Mouse (Mus musculus): ENCODE results near the gene Smchd1. TPM values are rescaled to one million over a fixed set of nuclear protein-coding genes. Genes with fewer than 3 reads are reported as not detected.
A peak's percentile ranks its signal among the peaks of the same experiment; 100 is the strongest.
"Not testable (repeated sequence)": the region's sequence is repeated elsewhere in the genome, so short reads cannot be mapped to it uniquely, and the experiment has no call there.

Gene Smchd1
- polyA plus RNA-seq, 1 experiment, result 27.5 TPM

DNA sequence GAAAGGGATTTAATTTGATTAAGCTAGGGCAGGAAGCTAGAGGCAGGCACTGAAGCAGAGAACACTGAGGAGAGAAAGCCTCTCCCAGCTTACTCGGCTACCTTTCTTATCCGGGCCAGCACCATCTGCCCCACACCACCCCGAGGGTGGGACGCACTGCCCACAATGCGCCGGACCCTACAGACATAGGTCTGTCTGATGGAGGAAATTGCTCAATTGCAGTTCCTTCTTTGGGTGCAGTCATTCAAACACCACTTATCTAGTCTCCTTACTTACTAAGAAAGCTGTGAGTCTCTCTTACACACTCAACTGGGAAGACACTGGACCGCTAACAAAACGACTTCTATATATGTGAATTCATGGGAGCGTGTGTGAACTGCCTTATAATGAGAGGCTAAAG lies 137.6 kb downstream of the Smchd1 start:
- TF ChIP-seq CTCF (IDR thresholded peaks at IDR 0.05; ENCODE audit: control insufficient read depth, insufficient read depth, low read length) (no peak), POLR2A (IDR thresholded peaks at IDR 0.05; ENCODE audit: borderline replicate concordance, control insufficient read depth, low read depth, low read length) (no peak)
- 35% methylated on average over 9 of the region's 9 CpGs for WGBS
- no peaks in the 10 kb centered on the region; the same call in 1 of the 2 replicates for H3K4me1 ChIP-seq (ENCODE audit: control insufficient read depth, insufficient read depth, low read length)
- no peak overlapping the region for H3K27ac ChIP-seq (ENCODE audit: control insufficient read depth, insufficient read depth, low read depth, low read length, poor library complexity)
- H3K4me3 ChIP-seq (replicated peaks; ENCODE audit: control insufficient read depth, low read depth, low read length), result no peak overlapping the region

DNA sequence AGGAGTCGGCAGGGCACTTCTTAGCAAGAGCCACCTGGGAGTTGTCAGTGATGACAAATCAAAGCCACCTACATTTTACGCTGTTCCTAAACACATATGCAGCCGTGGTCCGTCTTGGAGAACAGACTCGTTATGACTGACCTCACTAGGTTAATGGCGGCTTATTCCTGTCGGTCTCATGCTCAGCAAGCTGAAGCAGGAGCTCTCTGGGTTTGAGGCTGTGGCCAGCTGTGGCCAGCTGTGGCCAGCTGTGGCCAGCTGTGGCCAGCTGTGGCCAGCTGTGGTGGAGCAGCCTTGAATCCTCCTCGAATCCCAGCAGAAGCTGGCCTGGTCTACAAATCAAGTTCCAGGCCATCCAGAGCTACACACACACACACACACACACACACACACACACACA lies 138.7 kb downstream of the Smchd1 start:
- Histone ChIP-seq H3K27ac (ENCODE audit: control insufficient read depth, insufficient read depth, low read depth, low read length, poor library complexity) (no peak overlapping the region), H3K4me1 (ENCODE audit: control insufficient read depth, insufficient read depth, low read length) (no peaks in the 10 kb centered on the region; the same call in 1 of the 2 replicates), H3K4me3 (replicated peaks; ENCODE audit: control insufficient read depth, low read depth, low read length) (no peak overlapping the region)
- WGBS, result 80% methylated on average over 8 of the region's 8 CpGs
- TF ChIP-seq CTCF (IDR thresholded peaks at IDR 0.05; ENCODE audit: control insufficient read depth, insufficient read depth, low read length), result no peak
- no peak for TF ChIP-seq POLR2A (IDR thresholded peaks at IDR 0.05; ENCODE audit: borderline replicate concordance, control insufficient read depth, low read depth, low read length)

DNA sequence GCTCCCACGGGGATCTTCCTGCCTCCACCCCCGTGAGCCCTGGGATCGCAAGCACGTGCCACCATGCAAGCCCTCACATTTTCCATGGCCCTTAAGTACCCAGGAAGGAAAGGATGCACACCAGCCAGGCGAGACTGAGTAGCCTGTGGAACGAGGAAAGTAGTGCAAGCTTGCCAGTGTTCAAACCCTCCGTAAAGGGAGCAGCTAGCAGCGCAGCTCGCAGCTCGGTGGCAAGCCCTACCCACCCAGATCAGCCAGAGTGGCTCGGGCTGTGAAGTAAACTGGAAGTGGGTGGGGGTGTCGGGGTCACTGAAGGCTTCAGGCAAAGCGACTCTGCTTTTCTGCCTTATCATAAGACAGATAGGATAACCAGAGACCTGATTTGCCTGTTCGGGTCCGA lies 142.8 kb downstream of the Smchd1 start:
- TF ChIP-seq CTCF (IDR thresholded peaks at IDR 0.05; ENCODE audit: control insufficient read depth, insufficient read depth, low read length) (no peak), POLR2A (IDR thresholded peaks at IDR 0.05; ENCODE audit: borderline replicate concordance, control insufficient read depth, low read depth, low read length) (no peak)
- Histone ChIP-seq H3K4me3 (replicated peaks; ENCODE audit: control insufficient read depth, low read depth, low read length) (no peak overlapping the region), H3K4me1 (ENCODE audit: control insufficient read depth, insufficient read depth, low read length) (no peaks in the 10 kb centered on the region), H3K27ac (ENCODE audit: control insufficient read depth, insufficient read depth, low read depth, low read length, poor library complexity) (no peak overlapping the region)
- WGBS, result 75% methylated on average over 15 of the region's 15 CpGs

DNA sequence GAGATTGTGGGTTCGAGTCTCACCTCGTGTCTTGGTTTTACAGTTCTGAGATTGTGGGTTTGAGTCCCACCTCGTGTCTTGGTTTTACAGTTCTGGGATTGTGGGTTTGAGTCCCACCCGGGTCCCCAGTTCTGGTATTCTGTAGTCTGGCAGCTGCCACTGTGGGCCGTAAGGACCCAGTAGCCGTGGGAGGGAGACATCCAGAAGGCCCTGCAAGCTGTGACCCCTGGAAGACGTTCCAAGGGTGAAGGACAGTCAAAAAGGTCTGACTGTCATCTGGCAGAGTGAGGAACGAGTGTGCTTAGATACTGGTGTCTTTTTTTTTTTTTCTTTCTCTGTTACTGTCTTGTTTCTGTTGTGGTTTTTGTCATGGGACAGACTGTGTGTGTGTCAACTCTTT lies 154.4 kb downstream of the Smchd1 start:
- not testable (repeated sequence) for H3K4me3 ChIP-seq (replicated peaks; ENCODE audit: control insufficient read depth, low read depth, low read length); H3K4me1 ChIP-seq (ENCODE audit: control insufficient read depth, insufficient read depth, low read length); H3K27ac ChIP-seq (ENCODE audit: control insufficient read depth, insufficient read depth, low read depth, low read length, poor library complexity)
- WGBS, result 82% methylated on average over 8 of the region's 8 CpGs

DNA sequence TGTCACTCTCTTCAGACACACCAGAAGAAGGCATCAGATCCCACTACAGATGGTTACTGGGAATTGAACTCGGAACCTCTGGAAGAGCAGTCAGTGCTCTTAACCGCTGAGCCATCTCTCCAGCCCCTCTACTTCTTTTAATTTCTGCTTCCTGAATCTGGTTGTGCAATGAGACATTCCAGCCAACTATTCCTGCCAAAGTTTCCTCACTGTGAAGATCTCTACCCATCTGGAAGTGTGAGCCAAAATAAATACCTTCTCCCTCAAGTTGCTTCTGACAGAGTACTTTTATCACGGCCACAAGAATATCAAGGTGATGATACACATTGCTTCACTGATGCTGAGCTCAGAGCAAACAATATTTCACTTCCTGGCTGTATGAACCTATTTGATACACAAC lies 155.8 kb downstream of the Smchd1 start:
- 88% methylated on average over 3 of the region's 3 CpGs for WGBS

DNA sequence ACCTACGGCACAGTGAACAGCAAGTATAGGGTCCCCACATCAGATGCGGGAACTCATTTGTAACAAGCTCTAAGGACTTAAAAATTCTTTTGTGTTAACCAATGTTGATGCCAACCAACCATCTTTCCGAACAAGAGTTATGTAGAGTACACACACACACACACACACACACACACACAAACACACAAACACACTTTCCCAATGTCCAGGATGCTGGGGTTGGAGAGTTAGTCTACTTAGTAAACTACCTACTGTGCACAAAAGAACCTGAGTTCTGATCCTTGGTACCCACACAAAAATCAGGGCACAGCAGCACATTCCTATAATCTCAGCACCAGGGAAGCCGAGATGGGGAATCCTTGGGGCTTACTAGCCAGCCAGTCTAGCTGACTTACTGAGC lies 157.6 kb downstream of the Smchd1 start:
- Histone ChIP-seq H3K4me3 (replicated peaks; ENCODE audit: control insufficient read depth, low read depth, low read length) (no peak overlapping the region), H3K4me1 (ENCODE audit: control insufficient read depth, insufficient read depth, low read length) (peaks cover 2% of the 10 kb centered on the region; the same call in 1 of the 2 replicates), H3K27ac (ENCODE audit: control insufficient read depth, insufficient read depth, low read depth, low read length, poor library complexity) (no peak overlapping the region)
- WGBS, result 93% methylated on average over 4 of the region's 4 CpGs
- no peak for TF ChIP-seq POLR2A (IDR thresholded peaks at IDR 0.05; ENCODE audit: borderline replicate concordance, control insufficient read depth, low read depth, low read length)
- no peak for TF ChIP-seq CTCF (IDR thresholded peaks at IDR 0.05; ENCODE audit: control insufficient read depth, insufficient read depth, low read length)

More for the DNA sequence above, 155.8 kb downstream of the Smchd1 start:
- TF ChIP-seq CTCF (IDR thresholded peaks at IDR 0.05; ENCODE audit: control insufficient read depth, insufficient read depth, low read length) (no peak), POLR2A (IDR thresholded peaks at IDR 0.05; ENCODE audit: borderline replicate concordance, control insufficient read depth, low read depth, low read length) (no peak)
- Histone ChIP-seq H3K4me1 (ENCODE audit: control insufficient read depth, insufficient read depth, low read length) (no peaks in the 10 kb centered on the region), H3K4me3 (replicated peaks; ENCODE audit: control insufficient read depth, low read depth, low read length) (no peak overlapping the region), H3K27ac (ENCODE audit: control insufficient read depth, insufficient read depth, low read depth, low read length, poor library complexity) (no peak overlapping the region)

DNA sequence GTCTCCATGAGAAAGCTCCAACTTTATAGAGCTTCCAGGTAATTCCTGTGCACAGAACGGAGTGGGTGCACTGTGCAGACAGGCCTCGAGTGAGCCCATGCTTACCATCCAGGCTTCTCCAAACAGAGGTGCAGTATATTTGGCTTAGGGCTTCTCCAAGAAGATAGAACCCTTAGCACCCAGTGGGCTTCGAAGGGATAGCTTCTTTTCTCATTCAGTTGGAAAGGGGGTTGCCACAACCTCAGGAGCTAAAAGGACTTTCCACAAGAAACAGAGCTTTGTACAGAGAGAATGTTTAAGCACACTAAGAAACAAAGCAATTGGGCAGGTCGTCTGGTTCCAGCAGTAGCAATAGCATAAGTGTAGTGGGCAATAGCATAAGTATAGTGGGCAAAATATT lies 160.8 kb downstream of the Smchd1 start:
- no peak for TF ChIP-seq CTCF (IDR thresholded peaks at IDR 0.05; ENCODE audit: control insufficient read depth, insufficient read depth, low read length)
- no peak for TF ChIP-seq POLR2A (IDR thresholded peaks at IDR 0.05; ENCODE audit: borderline replicate concordance, control insufficient read depth, low read depth, low read length)
- Histone ChIP-seq H3K4me1 (ENCODE audit: control insufficient read depth, insufficient read depth, low read length) (peaks cover 2% of the 10 kb centered on the region; the same call in 1 of the 2 replicates), H3K27ac (ENCODE audit: control insufficient read depth, insufficient read depth, low read depth, low read length, poor library complexity) (no peak overlapping the region), H3K4me3 (replicated peaks; ENCODE audit: control insufficient read depth, low read depth, low read length) (no peak overlapping the region)
- WGBS, result 76% methylated on average over 4 of the region's 4 CpGs

DNA sequence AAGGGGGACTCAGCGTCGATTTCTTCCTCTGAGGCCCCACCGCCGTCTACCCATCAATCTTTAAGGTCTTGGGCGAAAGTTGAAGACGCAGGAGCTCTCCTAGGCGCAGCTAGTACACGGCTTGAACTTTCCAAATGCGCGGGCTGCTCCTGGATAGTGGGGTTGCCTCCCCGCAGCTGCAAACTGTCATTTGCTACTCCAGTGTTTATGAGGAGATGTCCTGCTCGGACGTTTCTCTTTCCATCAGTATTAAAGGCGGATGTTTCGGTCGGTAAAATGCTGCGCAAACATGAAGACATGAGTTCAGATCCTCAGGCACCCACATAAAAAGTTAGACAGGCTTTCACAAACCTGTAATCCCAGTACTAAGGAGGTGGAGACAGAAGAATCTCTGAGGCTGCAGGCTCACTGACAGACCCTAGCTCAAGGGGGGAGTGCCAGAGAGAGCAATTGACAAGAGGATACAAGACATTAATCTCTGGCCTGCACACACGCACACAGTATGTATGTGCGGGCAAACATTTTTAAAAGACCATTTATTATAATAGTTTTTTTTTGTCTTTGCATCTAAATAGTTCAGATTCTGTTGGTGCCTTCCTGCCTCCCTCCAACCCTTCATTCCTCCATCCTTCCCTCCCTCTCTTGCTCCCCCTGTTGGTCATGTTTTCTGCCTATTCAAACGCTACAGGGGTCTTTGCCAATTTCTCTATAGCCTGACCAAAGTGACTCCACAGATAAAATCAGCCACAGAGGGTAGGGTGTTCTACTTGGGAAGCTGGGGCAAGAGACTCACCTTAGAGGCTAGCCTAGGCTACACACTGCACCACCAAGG lies 163.6 kb downstream of the Smchd1 start, which contains the start of gene Emilin2:
Gene Emilin2 (minus strand): TSS at position 639 of the 832 bp plus-strand sequence.
- 9% methylated on average over 20 of the region's 20 CpGs for WGBS
- peak within 1 kb of the TSS; percentile 78 for H3K27ac ChIP-seq (ENCODE audit: control insufficient read depth, insufficient read depth, low read depth, low read length, poor library complexity)
- H3K4me1 ChIP-seq (ENCODE audit: control insufficient read depth, insufficient read depth, low read length), result peaks cover 3% of the 10 kb centered on the region; the same call in 1 of the 2 replicates
- TF ChIP-seq CTCF (IDR thresholded peaks at IDR 0.05; ENCODE audit: control insufficient read depth, insufficient read depth, low read length) (peak; percentile 59), POLR2A (IDR thresholded peaks at IDR 0.05; ENCODE audit: borderline replicate concordance, control insufficient read depth, low read depth, low read length) (no peak)
- peak within 1 kb of the TSS; percentile 78 for H3K4me3 ChIP-seq (replicated peaks; ENCODE audit: control insufficient read depth, low read depth, low read length)
